Mouse (Mus musculus) spleen, adult 2 months (tissue): ENCODE results near the gene Ddx5.

Source experiments
- CTCF ChIP-seq: fragments of 200-500 bp; IDR thresholded peaks from 2 replicates; pipeline ENCODE4 v1.5.1; 2011; ENCODE audit warnings: mild to moderate bottlenecking, inconsistent platforms; ENCODE audit not compliant: insufficient read depth, insufficient read length, insufficient replicate concordance; ENCODE audit errors: extremely low read depth
- POLR2A ChIP-seq: fragments of 200-500 bp; IDR thresholded peaks from 2 replicates; pipeline ENCODE4 v1.6.1; 2011; ENCODE audit warnings: low read depth, low read length, inconsistent platforms

- TF ChIP-seq CTCF (no peak), POLR2A (no peak)
Measured at GRCm38 (mm10) chr11:106802069-106802627, 13.2 kb upstream of the Ddx5 start.
